9 mouse cellular contexts compared by ENCODE assay signal in the genomic region with DNA sequence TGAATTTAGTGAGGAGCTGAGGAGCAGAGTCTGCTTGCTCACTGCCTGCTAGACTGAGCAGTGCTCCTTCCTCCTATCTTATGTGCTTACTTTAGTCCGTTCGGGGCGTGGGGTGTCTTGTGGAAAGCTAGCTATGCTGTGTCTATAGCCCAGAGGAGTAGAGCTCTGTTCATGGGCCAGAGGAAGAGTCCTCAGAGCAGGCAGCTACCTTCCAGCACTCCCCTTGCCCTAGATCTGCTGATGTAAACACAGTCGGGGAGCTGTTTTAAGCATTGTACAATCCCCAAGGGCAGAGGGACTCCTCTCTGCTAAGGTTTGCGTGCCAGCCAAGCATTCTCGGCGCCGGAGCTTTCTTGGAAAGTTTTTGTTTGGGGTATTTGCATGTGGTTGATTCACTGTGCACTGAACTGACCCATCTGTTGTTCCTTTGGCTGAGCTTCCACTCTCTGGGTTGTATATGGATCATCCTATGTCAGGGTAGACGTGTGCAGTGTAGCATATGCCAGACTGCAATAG. TPM values are rescaled to one million over a fixed set of nuclear protein-coding genes. Genes with fewer than 3 reads are reported as not detected.
DNase-seq lines count a peak whose midpoint lies in the region; ATAC-seq and TF ChIP-seq lines count a peak whose summit lies in the region.
"Had no signal": no experiment of that assay in that cellular context is flagged by ENCODE, and none has a peak within 500 bp of the region (broad histone marks: within the 10 kb centered on the region; RNA-seq: fewer than 3 reads in every experiment).

No protein-coding gene starts in this region.

- no peaks in the 10 kb centered on the region for H3K9me3 ChIP-seq in heart, embryonic 11.5 days (replicated peaks; ENCODE audit: control insufficient read depth, low read length)
- no peaks in the 10 kb centered on the region for H3K9me3 ChIP-seq in intestine, embryonic 16.5 days (ENCODE audit: control insufficient read depth, low read length)
- H3K9me3 ChIP-seq in stomach, postnatal 0 days (ENCODE audit: control insufficient read depth, low read length): no peaks in the 10 kb centered on the region

- no peak overlapping the region for H3K4me2 ChIP-seq in heart, embryonic 11.5 days
- H3K4me2 ChIP-seq in intestine, embryonic 16.5 days (ENCODE audit: low read depth, low read length): peak overlapping the region; percentile 13
- peak overlapping the region; percentile 39 for H3K4me2 ChIP-seq in stomach, postnatal 0 days (replicated peaks; ENCODE audit: low read depth)

- H3K9ac ChIP-seq in heart, embryonic 11.5 days (ENCODE audit: low read depth, low read length): no peak overlapping the region
- H3K9ac ChIP-seq in intestine, embryonic 16.5 days (ENCODE audit: low read depth, low read length): no peak overlapping the region
- no peak overlapping the region for H3K9ac ChIP-seq in stomach, postnatal 0 days (ENCODE audit: low read length)

- ATAC-seq in heart, embryonic 11.5 days (replicated peaks; ENCODE audit: insufficient number of reproducible peaks, low FRiP score, low TSS enrichment): no peak
- peak; percentile 53; the same call in 1 of the 2 replicates for ATAC-seq in intestine, embryonic 16.5 days
- ATAC-seq in stomach, postnatal 0 days (ENCODE audit: low FRiP score, low TSS enrichment): no peak

- no peaks in the 10 kb centered on the region for H3K36me3 ChIP-seq in heart, embryonic 11.5 days (ENCODE audit: control insufficient read depth, insufficient read depth, low read length)
- no peaks in the 10 kb centered on the region for H3K36me3 ChIP-seq in intestine, embryonic 16.5 days (ENCODE audit: control insufficient read depth, insufficient read depth, low read length)
- no peaks in the 10 kb centered on the region for H3K36me3 ChIP-seq in stomach, postnatal 0 days (ENCODE audit: control insufficient read depth, insufficient read depth, low read length)

- peak; percentile 24 to 60 for DNase-seq in heart, adult 18-20 months
- peak; percentile 10 for DNase-seq in thymus, postnatal 25 days
- DNase-seq in thymus, postnatal 36 days: no peak
- DNase-seq in stomach, postnatal 0 days (ENCODE audit: low spot score): no peak
- no peak for DNase-seq in left cerebral cortex, adult 2 months (ENCODE audit: extremely low spot score in 1 of 2, low spot score in 2 of 2)
- no peak for DNase-seq in left cerebral cortex, adult 9 months (ENCODE audit: low spot score in 2 of 2)
- DNase-seq: right cerebral cortex, postnatal 25 days had no signal

- H3K4me1 ChIP-seq in heart, embryonic 11.5 days (ENCODE audit: control insufficient read depth, insufficient read depth, low read length): no peaks in the 10 kb centered on the region
- peaks cover 3% of the 10 kb centered on the region; the same call in 1 of the 2 replicates for H3K4me1 ChIP-seq in intestine, embryonic 16.5 days (ENCODE audit: control insufficient read depth, insufficient read depth, low read length)
- H3K4me1 ChIP-seq in stomach, postnatal 0 days (replicated peaks; ENCODE audit: control insufficient read depth, insufficient read depth): peaks cover 2% of the 10 kb centered on the region; the same call in 1 of the 2 replicates

- H3K27me3 ChIP-seq in heart, embryonic 11.5 days (ENCODE audit: control insufficient read depth, insufficient read depth, low read length): no peaks in the 10 kb centered on the region
- H3K27me3 ChIP-seq in intestine, embryonic 16.5 days (replicated peaks; ENCODE audit: control insufficient read depth, insufficient read depth, low read length): no peaks in the 10 kb centered on the region
- no peaks in the 10 kb centered on the region for H3K27me3 ChIP-seq in stomach, postnatal 0 days (ENCODE audit: control insufficient read depth, insufficient read depth, low read length)

- H3K27ac ChIP-seq in heart, embryonic 11.5 days (ENCODE audit: low read depth, low read length): no peak overlapping the region
- peak overlapping the region; percentile 48 for H3K27ac ChIP-seq in intestine, embryonic 16.5 days (ENCODE audit: low read length)
- H3K27ac ChIP-seq in stomach, postnatal 0 days (replicated peaks): peak overlapping the region; percentile 82
- no peak overlapping the region for H3K27ac ChIP-seq in left cerebral cortex, adult 2 months

- no peak overlapping the region for H3K4me3 ChIP-seq in heart, embryonic 11.5 days (ENCODE audit: low read depth, low read length)
- H3K4me3 ChIP-seq in intestine, embryonic 16.5 days (ENCODE audit: low read length): no peak overlapping the region
- no peak overlapping the region for H3K4me3 ChIP-seq in stomach, postnatal 0 days (ENCODE audit: low read depth, low read length)
- no peak overlapping the region; the same call in 1 of the 2 replicates for H3K4me3 ChIP-seq in left cerebral cortex, adult 2 months

- 68% methylated on average over 9 of the region's 9 CpGs for WGBS in heart, embryonic 11.5 days (ENCODE audit: insufficient replicate concordance)
- 39% methylated on average over 9 of the region's 9 CpGs for WGBS in intestine, embryonic 16.5 days
- WGBS in stomach, postnatal 0 days: 24% methylated on average over 9 of the region's 9 CpGs

- TF ChIP-seq CTCF in stomach, postnatal 0 days (IDR thresholded peaks at IDR 0.05; ENCODE audit: low read depth): no peak
- no peak for TF ChIP-seq CTCF in left cerebral cortex, adult 2 months (IDR thresholded peaks at IDR 0.05)

- TF ChIP-seq EP300 in stomach, postnatal 0 days (optimal IDR thresholded peaks at IDR 0.05): no peak

- intact Hi-C loops in left cerebral cortex, adult 2 months (cut with DNase I): no loop called here

RNA-seq across cellular contexts. Expression of gene Gadd45a, which starts 32.6 kb away (rescaled TPM):
- total RNA-seq in heart, adult 18-20 months (2021): 10 to 100 TPM; 22.9 to 24.8 TPM
- polyA plus RNA-seq in heart, embryonic 11.5 days (2014; fragmentation: Nextera tagmentation; extraction: Ambion mirVana): 9.8 and 12.5 TPM in 2 replicates
- 27.4 and 30.2 TPM in 2 replicates for polyA plus RNA-seq in intestine, embryonic 16.5 days (2015; fragmentation: Nextera tagmentation; extraction: Ambion mirVana)
- polyA plus RNA-seq in stomach, postnatal 0 days (2015; fragmentation: Nextera tagmentation; extraction: Ambion mirVana): 23.0 and 26.2 TPM in 2 replicates
- 10 to 100 TPM; 11.5 to 12.7 TPM for total RNA-seq in left cerebral cortex, adult 2 months (2021)

Comparison
In these comparisons a context has a peak if more than half of its experiments do, and no peak if none do; other contexts are left out.
1. DNase-seq: peak in heart, adult 18-20 months (2 of 2) and thymus, postnatal 25 days (single experiment); none in thymus, postnatal 36 days (0 of 2), stomach, postnatal 0 days (single experiment), left cerebral cortex, adult 2 months (0 of 2) and left cerebral cortex, adult 9 months (0 of 2).
2. H3K27ac ChIP-seq: peak in intestine, embryonic 16.5 days (single experiment) and stomach, postnatal 0 days (single experiment); none in heart, embryonic 11.5 days (single experiment) and left cerebral cortex, adult 2 months (single experiment).